Mouse (Mus musculus) kidney, adult 18-20 months (tissue): ENCODE results near the gene Fars2.
"Not testable (repeated sequence)": the region's sequence is repeated elsewhere in the genome, so short reads cannot be mapped to it uniquely, and the experiment has no call there.

Source experiments
- DNase-seq: peaks from one replicate; pipeline ENCODE4 v3.0.0; 2021

Gene Fars2

DNA sequence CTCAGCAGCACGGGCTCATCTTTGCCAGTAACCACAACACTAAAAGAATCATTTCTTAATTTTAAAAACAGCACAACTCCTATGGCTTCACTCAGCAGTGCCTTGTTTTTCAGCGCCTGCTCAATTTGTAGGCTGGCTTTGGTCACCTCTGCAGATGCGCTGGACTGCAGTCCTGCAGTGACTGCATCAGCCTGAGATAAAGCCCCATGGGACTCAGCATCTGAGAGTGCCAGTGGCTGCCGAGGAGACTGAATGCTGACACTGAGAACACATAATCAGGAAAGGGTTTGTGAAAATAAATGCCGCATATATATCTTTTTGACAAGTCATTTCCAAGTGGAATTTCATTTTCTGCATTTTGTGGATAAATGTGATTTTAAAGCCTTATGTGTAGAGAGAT, 268.9 kb downstream of the Fars2 start:
- DNase-seq, result no peak

DNA sequence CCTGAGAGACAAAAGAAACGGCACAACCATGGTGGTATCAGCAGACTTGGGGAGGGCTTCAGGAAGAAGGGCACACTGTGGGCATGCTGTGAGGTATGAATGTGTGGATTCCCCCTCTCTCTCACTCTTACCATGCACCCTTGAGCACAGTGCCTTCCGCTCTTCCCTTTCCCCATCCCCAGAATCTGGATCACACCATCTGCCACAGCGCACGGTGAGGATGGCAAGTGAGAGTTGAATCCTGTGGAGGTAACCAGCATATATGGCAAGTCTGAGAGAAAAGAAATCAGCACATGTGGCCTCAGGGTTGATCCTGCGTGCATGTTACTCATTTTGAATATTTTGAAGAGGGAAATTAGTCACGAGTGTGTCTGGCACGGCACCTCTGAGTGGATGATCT, 274.7 kb downstream of the Fars2 start:
- no peak for DNase-seq

DNA sequence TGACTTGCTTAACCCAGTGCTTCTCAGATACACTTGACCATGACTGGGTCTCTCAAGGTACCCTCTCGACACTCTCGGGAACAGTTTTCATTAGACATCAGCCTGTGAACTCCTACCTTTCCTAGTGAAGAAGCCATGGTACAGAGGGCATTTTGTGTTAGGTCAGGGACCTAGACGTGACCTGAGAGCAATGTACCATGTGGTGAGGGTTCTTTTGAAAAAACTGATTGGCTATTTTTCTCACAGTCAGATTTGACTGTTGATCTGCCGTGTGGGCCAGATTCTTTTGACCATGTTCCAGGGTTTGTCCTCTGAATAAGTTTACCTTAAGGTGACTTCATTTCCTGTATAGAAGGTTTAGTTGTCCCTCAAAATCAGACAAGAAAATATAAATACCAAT, 275.5 kb downstream of the Fars2 start:
- no peak for DNase-seq

DNA sequence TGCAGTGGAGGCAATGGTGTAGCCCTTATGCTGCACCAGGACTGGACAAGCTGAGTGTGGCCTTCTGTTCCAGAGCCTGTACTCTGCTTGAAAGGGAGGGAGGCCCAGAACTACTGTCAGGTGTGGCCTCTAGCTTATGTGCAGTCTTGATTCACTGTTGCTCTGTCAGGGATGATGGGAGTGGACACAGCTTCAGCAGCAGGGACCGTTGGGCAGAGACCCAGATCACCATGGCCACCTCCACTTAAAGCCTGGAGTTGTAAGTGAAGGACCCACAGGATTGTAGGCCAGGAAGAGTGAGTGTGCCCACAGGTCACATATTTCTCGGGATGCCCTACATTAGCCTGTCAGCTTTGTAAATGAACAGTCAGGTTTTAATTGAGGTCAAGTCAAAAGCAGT, 283.8 kb downstream of the Fars2 start:
- DNase-seq, result no peak

DNA sequence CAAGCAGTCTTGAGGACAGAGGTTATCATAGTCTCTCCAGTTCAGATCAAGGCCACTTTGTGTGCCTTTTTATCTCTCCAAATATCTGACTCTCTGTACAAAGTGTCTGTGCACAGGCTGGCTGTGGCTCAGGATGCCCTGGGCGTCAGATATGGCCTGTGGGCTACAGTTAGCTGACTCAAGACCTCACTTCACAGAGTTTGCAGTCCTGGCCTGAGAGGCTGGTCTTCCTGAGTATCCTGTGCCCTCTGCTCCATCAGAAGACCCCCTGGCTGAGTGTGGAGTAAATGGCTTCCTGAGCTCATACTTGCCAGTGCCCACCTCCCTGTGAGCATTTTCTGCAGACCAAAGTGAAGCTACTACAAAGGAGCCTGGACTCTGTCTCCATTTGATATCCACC, 296.1 kb downstream of the Fars2 start:
- DNase-seq, result no peak

DNA sequence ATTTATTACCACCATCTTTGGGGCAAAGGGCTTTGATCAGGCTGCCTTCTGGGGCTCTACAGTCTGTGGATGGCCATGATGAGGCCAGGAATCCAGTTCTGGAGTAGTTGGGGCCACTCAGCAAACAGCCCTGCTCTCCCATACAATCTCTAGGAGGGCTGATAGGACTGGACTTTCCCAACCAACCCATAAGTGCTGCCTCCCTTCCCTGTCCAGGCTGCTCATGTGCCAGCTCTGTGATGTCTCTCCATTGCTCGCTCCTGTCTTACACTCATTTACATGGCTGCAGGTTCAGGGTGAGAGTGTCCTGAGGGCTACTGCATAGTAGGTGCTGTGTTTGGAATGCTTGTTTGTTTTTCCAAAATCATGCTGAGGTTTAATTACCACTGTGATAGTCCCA, 298.0 kb downstream of the Fars2 start:
- DNase-seq, result no peak

DNA sequence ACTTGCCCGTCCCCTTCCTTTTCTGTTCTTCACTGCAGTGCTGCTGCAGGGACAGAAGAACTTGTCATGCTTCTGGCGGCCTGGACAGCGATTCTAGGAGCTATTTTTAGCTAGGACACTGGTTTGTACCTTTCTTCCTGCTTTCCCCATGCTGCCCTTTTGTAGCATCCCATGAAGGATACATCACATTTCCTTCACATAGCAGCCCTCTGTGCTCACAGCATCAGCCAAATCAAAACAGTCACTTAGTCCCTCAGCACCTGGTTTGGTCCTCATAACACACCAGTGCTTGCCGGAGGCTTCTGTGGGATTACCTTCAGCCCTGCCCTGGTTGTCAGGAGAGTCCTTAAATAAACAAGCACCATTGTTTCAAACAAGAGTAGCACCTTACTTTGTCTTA, 299.3 kb downstream of the Fars2 start:
- DNase-seq, result no peak

DNA sequence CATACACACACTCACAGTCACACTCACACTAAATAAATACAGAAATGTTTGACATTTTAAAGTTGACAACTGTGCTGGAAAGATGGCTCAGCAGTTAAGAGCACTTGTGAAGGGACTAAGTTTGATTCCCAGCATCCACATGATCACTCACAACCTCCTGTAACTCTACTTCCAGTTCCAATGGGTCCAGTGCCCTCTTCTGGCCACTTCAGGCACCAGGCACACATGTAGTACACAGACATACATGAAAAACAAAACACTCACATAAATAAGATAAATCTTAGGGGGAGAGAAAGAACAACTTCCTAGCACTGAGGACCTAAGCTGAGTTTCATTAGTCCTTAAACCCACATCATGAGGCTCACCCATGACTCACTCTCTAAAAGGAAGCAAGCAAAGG, 302.1 kb downstream of the Fars2 start:
- no peak for DNase-seq

DNA sequence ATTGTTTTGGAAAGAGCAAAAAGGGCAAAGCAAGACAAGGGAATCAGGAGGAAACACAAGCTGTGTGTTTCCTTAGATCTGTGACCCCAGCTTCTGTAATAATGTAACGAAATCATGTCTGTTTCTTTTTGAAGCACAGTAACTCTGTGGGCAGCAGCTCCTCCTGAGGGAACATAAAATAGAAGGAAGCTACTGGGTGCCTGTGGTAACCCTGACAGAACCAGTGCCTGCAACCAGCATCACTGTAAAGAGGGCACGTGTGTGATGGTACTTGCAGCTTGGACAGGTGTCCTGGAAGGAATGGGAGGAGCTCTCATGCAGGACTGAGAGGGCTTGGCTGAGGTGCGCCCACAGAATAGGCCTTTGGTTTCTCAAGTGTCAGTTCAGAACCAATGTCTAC, 305.2 kb downstream of the Fars2 start:
- DNase-seq, result no peak

DNA sequence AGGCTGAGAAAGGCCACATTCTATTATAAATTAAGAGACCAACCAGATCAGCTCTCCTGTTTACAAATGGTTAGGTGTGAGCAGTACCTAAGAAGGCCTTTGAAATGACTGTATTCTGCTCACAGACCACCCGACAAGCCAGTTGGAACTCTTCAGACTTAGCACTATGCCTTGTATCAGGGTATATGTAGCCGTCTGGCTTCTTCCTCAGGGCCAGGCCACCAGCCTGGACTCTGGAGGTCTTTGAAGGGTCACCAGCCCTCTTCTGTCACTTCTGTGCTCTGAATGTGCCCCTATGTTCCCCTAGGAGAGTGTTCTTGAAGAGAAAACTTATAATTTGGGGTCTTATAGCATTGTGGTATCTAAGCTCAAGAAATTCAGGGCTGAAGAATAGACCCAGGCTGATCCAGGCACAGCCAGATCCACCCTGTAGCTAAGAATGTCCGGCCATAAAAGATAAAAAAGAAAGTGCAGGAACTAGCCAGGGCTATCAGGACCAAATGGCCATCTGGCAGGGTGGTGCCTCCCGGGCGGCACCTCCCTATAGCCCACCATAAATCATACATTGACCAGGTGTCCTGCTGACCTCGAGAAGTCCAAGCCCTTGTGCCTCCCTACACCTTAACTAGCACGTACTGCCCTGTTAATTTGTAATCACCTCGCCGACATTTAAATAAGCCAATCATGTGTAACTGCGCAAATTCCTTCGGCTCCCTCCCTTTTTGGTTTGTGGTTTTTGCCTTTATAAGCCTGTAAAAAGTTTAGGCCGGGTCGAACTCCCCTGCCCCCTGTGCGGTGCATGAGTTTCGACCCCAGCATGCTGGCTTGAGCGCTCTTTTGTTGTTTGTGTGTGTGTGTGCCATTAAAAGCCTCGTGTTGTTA, 308.9 kb downstream of the Fars2 start:
- DNase-seq, result peak; percentile 63

DNA sequence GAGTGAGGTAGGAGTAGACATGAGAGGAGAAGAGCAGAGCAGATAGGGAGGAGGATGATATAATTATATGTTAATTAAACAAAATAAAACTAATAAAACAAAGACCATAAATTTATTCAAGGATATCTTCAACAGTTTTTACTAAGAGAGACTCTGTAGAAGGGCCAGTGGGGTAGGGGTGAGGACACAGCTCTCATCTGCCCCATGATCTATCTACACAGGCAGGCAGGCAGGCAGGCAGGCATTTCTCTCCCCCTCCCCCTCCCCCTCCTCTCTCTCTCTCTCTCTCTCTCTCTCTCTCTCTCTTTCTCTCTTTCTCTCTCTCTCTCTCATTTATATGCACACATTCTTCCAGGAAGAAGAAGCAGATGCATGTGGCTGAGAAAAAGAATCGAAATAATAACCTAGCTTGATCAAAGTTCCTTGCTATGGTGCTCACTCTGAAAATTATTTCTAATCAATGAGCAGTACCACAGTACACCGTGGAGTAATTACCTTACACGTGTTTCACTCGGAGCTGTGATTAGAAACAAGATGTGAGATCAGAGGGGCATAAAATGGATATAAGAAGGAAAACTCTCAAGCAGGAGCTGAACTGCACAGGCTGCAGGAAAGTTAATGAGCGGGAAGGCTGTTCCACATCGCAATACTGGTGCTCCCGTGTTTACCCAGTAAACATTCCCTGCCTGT, 312.4 kb downstream of the Fars2 start:
- no peak for DNase-seq

DNA sequence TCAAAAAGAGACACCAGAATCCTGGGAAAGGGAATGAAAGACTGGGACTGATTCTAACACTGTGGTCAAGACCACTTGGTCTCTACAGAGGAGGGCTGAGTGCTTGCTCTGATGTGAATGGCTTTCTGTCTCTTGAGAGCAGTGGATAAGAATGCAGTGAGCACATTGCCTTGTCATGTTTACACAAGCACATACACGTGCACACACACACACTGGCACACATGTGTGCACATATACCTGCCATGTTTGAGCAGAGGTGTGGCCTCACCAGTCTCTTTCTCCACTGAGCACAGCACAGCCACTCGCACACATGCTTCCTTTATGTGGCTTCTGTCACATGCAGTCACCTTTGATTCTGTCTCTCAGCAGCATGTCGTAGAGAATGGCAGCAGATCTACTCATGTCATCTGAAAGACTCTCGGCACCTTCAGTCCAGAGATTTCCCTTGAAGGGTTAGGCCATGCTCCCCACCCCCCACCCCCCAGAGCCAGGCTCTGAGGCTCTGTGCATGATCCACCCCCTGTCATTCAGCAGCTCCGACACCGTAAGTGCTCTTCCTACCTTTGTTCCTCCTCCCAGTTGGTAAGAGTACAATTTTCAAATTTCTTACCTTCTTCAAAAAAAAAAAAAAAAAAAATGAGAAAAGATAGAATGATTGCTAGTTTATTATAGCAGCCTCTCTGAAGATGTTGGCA, 313.4 kb downstream of the Fars2 start:
- no peak for DNase-seq

DNA sequence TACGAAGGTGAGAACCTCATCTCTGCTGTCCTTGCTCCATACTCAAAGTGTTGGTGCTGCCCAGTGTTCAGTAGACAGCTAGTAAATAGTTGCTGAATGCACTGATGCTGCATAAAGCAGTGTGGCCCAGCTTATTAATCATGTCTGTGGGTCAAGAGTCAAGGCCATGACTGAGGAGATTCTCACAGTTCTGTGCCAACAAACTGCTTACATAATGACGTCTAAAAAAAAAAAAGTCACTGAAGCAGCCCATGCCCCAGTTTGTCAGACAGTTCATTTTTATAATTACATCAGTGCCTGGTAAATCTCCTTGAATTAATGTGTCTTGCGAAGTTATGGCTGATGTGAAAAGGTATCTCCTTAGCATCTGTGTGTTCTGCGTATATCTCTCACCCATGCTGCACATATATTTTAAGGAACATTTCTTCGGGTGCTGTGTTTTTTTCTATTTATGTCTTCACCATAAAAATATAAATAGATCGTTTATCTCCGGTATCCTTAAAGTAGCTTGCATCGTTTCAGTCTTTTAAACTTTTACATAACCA, 314.8 kb downstream of the Fars2 start:
- DNase-seq, result no peak

DNA sequence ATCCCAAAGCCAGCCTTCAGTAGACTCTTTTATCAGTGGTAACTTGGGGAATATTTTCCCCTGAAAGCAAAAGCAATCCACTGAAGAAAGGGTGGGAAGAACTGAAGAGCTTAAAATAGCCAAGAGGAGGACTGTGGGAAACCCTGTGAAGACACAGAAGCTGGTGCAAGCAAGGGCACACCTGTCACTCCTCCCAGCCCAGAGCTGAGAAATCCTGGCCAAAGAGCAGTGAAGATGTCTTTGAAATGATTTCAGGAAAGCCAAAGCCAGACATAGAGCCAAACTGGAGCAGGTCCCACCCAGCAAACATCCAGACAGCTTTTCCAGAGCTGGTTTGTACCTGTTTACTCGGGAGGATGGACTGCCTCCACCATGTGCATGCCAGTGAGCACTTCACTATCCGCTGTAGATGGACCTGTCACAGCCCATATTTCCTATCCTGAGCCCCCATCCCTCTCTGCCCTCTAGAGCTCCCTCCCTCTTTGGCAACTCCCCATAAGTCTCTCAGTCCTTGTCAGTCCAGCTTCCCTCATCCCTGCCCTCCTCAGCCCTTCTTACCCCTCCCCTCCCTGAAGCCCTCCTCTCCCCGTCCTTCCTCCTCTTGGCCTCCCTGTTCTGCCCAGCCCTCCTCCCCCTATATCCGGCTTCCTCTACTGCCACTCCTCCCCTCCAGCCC, 327.7 kb downstream of the Fars2 start:
- no peak for DNase-seq

DNA sequence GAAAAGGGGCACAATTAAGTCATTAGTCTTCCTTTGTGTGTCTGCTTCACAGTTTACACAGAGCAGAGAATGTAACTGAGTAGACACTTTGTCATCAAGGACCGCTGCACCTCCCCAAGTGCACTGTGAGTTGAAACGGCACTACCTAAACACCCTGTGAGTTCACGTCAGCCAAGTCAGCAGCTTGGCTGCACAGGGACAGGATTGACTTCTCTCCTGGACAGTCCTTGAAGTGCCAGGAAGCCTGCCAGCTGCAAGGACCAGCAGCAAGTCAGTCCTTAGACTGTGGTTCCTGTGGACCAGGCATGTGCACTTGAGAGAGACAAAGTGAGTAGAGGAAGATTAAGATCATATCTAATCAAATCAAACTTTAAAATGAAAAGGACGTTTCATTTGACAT, 330.7 kb downstream of the Fars2 start:
- DNase-seq, result no peak

DNA sequence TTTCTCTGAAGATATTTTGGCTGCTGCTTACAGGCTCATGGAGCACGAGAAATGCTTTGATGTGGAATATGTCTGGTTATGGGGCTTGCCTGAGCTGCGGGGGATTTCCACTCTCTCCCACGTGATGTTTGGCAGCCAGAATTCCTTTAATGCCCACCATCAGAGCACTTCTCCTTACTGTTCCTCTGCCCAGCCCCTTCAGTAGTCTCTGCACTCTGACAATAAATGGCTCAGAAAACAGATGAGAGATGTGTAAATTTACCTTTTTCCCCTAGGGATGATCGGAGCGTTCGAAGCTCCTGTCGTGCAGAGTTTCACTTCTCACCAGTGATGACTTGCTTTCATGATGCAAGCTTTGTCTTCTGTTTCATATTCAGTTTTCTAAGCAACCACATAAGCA, 331.4 kb downstream of the Fars2 start:
- DNase-seq, result no peak

DNA sequence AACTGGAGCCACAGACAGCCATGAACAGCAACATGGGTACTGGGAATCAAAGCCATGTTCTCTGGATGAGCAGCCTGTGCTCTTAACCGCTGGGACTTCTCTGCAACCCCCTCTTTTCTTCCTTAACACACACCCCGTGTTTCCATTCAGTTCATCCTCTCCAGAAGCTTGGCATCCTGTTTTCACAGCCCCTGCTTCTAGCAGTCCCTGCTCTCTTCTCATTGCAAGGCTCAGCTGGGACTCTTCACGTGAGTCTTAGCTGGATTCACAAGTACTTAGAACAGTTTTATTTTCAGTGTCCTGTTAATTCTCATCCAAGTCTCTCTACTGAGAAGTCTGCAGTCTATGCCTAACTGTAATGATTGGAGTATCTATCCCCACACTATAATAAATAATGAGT, 334.2 kb downstream of the Fars2 start:
- no peak for DNase-seq

DNA sequence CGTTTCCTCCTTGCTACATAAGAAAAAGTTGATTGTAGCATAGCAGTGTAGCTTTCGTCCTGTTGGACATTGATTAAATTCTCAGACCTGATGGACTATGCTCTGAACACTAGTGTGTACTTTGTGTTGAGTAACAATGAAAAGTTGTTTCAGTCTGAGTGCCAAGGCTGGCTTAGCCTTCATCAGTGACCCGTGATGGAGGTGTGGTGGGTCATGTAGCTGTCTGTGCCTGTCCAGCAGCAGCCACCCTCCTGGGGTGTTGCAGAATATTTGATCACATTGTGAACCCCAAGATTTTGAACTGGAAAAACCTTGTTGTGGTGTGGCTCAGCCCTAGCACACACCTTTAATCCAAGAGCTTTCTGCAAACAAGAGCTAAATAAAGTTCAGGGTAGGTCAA, 343.3 kb downstream of the Fars2 start:
- peak; percentile 64 for DNase-seq

DNA sequence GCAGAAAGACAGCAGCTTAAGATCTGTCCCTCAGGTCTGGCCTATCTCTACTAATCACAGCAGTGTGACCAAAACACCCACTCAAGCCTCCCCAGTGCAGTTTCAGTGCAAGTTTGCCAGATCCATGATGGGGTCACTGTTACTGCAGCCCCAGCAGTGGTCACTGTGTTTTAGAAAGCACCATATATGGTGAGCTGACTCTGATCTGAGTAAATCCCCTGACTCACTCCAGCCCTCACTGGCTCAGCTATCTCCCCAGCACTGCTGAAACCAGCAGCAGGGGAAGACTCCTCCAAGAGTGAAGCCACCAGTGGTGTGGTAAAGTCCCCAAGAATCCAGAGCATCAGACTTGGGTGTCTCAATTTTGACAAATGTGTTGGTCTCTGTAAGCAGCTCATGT, 346.5 kb downstream of the Fars2 start:
- DNase-seq, result no peak

DNA sequence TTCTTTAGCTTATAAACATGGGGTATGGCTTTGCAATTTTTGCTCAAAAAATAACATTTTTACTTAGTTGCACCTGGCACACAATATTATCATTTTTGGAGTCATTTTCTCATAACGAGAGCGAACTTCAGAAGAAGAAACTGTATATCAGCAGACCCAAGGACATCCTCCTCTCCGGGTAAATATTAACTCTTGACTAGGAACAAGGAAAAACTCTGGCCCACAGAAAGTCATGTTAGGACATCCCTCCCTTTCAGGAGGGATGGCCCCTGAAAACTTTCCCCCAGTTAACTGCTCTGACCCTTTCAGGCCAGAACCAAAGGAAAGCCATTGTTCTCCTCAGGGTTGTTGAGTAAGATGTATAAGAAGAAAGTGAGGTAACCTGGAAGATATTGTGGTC, 348.9 kb downstream of the Fars2 start:
- DNase-seq, result not testable (repeated sequence)

DNA sequence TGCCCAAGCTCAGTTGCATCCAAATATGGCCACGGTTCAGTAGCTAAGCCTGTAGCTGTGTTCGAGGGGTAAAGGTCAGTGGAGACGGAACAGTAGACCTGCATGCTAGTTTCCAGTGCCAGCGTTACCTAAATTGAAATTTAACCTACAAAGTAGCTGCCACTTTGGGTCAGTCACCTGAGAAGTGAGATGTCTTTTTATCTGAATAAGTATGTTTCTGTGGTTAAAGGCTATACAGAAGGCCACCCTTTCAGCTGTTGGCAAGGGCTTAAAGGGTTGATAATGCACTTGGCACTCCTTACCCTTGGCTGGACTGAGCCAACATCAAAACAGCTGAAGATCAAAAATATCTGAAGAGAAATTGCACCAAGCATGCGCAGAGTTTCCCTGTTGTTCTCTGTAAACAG, 349.3 kb downstream of the Fars2 start:
- DNase-seq, result peak; percentile 62

DNA sequence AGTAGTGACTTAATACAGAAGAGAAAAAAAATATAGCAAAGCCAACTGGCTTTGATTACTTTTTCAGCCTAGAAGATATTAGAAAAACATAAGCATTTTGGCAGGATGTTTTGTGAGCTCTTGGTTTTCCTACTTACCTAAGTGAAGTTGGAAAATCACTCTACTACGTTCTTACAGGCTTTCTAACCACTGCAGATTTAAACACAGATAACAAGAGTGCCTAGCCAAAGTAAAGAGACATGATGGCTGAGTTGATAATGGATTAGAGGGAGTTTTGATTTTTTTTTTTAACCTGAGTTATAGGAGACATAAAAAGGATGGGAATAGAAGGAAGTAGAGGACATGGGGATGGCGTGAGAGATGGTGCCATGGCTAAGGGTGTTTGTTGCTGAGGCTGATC, 350.6 kb downstream of the Fars2 start:
- no peak for DNase-seq

DNA sequence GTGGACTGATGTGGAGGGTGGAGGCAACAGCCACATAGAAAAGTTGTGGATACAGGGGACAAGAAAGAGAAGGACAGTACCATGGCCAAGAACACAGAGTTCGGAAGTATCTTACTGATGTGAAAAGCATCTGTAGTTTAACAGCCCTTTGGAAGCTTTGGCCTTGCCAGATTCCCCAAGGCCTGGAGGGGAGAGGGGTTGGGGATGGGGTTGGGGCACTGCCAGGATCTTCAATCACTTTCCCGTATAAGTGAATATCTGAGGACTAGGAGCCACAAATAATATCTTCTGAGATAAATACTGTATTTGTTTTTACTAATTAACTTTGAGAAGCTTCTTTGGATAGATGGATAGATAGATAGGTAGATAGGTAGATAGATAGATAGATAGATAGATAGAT, 351.8 kb downstream of the Fars2 start:
- DNase-seq, result no peak
